Mouse (Mus musculus) left cerebral cortex, adult 6 months (tissue): ENCODE data around the gene Gm11634. TPM values are rescaled to one million over a fixed set of nuclear protein-coding genes. Genes with fewer than 3 reads are reported as not detected.

Source experiments
- long read RNA-seq, 2 experiments: library from polyadenylated mRNA; unstranded; transcript quantifications; one replicate each; pipeline ENCODE4 v2.0.0; 2019 to 2020
- polyA plus RNA-seq: library from polyadenylated mRNA; unstranded; fragments of <200 nt; fragmentation: Nextera tagmentation; gene quantifications from 2 replicates; pipeline ENCODE4 v1.2.3, GENCODE M21; 2021

Gm11634 gene
- not detected in 2 replicates for polyA plus RNA-seq
- long read RNA-seq, experiment 1: 0 reads
- long read RNA-seq, experiment 2: 0 reads

DNA sequence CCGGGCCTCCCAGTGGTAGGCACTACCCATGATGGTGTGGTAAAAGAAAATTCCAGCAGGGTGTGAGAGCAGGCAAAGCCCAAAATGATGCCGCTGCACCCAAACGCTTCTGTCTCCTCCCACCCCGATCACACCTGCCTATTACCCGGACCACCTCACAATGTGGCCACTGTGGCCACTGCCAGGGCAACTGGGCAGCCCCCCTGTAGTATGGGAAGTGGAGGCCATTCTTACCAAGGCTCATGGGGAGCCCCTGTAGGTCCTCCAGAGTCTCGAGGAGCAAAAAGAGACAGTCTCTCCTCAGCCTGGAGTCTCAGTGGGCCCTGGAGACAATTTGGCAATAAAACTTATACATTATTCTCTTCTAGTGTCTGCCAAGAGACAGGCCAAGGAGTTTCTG is at the start of gene Gm11634:
TSS of gene Gm11634 (minus strand) at position 101 of the 400 bp plus-strand sequence.

DNA sequence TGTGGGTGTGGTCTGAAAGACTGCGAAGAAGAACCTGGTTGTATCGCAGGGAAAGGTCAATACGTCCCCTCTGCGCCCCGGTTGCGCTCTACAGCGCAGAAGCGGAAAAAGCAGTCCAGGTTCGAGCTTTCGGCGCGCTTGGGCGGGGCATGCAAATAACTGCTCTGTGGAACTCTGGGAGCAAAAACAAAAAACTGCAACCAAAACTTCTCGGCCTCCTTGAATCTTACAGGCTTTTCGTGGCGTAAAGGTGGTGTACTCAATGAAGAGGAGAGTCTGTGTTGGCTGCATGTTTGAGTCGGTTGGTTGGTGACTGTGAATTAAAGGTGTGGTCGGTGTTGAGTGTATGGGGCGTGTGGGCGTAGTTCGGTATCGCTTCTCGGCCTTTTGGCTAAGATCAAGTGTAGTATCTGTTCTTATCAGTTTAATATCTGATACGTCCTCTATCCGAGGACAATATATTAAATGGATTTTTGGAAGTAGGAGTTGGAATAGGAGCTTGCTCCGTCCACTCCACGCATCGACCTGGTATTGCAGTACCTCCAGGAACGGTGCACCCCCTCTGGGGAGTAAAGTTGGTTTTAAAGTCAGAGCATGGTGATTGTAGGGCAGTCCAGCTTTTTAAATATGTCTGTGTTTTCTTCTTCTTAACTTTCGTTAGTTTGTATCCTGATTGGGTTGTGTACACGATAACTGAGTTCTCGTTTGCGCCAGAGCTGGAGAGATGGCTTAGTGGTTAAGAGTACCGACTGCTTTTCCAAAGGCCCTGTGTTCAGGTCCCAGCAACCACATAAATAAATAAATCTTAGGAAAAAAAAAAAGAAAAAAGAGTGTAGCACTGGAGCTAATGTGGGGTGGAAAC is 28.2 kb upstream of the Gm11634 start, which contains the start of gene Rdm1:
TSS of gene Rdm1 (plus strand) at position 201 of the 862 bp plus-strand sequence.

DNA sequence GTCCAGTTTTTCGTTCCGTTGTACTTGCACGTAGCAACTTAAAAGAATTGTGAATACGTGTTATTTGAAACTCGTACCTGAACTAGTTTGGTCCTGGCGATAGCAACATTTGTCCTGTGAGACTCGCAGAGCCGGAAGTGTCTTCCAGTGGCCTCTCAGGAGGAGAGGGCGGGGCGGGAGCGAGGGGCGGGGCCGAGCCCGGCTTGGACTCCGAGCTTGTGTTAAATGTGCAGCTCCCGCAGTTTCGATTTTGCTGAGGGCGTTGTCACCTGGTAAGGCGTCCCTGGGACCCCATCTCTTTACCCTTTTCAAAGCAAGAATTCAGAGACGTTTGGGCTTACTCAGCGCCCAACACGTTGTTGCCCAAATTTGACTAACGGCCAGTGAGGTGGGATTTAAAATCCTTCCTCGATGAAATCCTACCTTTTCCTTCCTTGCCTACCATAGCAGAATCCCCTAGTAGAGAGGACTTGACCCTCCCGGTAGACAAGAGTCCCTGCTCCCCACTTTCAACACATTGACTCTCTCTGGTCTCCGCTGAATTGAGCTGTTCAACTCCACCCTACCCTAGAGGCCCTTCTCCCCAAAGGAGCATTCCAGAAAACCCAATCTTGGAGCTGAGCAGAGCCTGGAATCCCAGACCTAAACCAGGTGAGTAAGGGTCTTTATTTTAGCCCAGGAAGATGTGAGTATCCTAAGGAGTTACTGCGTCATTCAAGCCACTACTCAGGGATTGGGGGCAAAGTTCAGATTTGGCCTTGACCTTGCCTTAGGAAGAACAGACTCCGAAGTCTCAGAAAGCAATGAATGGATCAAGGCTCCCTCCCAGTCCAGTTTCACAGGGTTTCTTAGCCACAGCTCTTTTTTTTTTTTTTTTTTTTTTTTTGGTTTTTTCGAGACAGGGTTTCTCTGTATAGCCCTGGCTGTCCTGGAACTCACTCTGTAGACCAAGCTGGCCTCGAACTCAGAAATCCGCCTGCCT is 16.7 kb downstream of the Gm11634 start, which contains the start of gene Tmem106a:
TSS of gene Tmem106a (plus strand) at position 189 of the 982 bp plus-strand sequence.

DNA sequence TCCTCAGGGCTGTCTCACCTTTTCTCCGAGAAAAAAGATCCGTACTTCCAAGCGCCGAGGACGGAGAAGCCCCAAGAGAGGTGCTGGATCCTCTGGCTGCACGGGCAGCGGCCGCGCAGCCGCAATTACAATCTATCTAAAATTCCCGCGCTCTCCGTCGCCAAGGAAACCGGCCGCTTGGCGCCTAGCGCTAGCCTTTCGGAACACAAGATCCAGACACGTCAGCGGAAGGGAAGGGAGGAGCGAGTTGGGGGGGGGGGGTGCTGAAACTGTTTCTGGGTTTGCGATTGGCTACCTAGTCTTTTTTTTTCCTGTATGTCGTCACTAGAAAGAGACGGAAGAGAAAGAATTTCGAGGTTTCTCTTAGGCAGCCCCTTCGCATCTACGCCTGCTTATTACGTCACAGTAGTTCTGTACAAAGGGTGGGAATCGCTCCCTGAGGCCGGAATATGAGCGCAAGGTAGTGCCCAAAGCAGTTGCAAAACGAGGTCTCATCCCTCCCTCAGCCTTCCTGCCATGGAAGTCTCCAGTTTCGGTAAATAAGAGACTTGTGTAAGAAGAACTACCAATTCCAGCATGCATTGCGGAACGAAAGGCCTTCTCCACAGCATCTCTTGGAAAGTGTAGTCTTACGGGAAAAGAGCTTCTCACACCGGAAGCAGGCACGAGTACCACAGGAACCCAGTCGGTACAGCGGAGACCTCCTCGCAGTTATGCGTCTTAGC is 47.1 kb downstream of the Gm11634 start, which contains the start of the genes Brca1 and Nbr1:
TSS of gene Brca1 (minus strand) at position 205 of the 725 bp plus-strand sequence.
TSS of gene Nbr1 (plus strand) at position 399 of the 725 bp plus-strand sequence.

Other genes starting within 250 kb of the Gm11634 start
- gene G6pc, start 231.7 kb downstream of the Gm11634 start, polyA plus RNA-seq: not detected in 2 replicates
- 68.9 and 83.8 TPM in 2 replicates for gene Aarsd1, start 181.6 kb downstream of the Gm11634 start, polyA plus RNA-seq
- gene Gm27029, start 174.5 kb downstream of the Gm11634 start, polyA plus RNA-seq: 7.0 and 10.9 TPM in 2 replicates
- gene Rundc1, start 174.2 kb downstream of the Gm11634 start, polyA plus RNA-seq: 21.0 and 21.8 TPM in 2 replicates
- 7.0 and 7.1 TPM in 2 replicates for gene Ptges3l, start 173.9 kb downstream of the Gm11634 start, polyA plus RNA-seq
- gene Rpl27, start 157.0 kb downstream of the Gm11634 start, polyA plus RNA-seq: 879 and 1,140 TPM in 2 replicates
- gene Ifi35, start 150.8 kb downstream of the Gm11634 start, polyA plus RNA-seq: 5.2 and 5.3 TPM in 2 replicates
- gene Rnd2, start 134.3 kb downstream of the Gm11634 start, polyA plus RNA-seq: 29.1 and 36.8 TPM in 2 replicates
- gene Vat1, start 133.0 kb downstream of the Gm11634 start, polyA plus RNA-seq: 5.8 and 14.4 TPM in 2 replicates
- 0.25 and 0.56 TPM in 2 replicates for gene Brca1, start 47.3 kb downstream of the Gm11634 start, polyA plus RNA-seq
- 41.3 and 42.5 TPM in 2 replicates for gene Nbr1, start 47.1 kb downstream of the Gm11634 start, polyA plus RNA-seq
- 1.8 TPM in 2 replicates for gene Tmem106a, start 17.0 kb downstream of the Gm11634 start, polyA plus RNA-seq
- gene Rdm1, start 27.9 kb upstream of the Gm11634 start, polyA plus RNA-seq: 24.5 and 26.6 TPM in 2 replicates
- gene Arl4d, start 66.3 kb upstream of the Gm11634 start, polyA plus RNA-seq: 14.8 and 18.5 TPM in 2 replicates
- 9.5 and 11.4 TPM in 2 replicates for gene Dhx8, start 133.7 kb upstream of the Gm11634 start, polyA plus RNA-seq
- gene Etv4, start 186.1 kb upstream of the Gm11634 start, polyA plus RNA-seq: 0.32 and 3.0 TPM in 2 replicates